ENCODE assay signal across 8 mouse cellular contexts in genomic region chr2:145957450-145957849, GRCm38 (mm10). TPM values are rescaled to one million over a fixed set of nuclear protein-coding genes. Genes with fewer than 3 reads are reported as not detected.
DNase-seq lines count a peak whose midpoint lies in the region; ATAC-seq and TF ChIP-seq lines count a peak whose summit lies in the region.
"Had no signal": no experiment of that assay in that cellular context is flagged by ENCODE, and none has a peak within 500 bp of the region (broad histone marks: within the 10 kb centered on the region; RNA-seq: fewer than 3 reads in every experiment).

No protein-coding gene starts in this region.

- no peak overlapping the region for H3K4me3 ChIP-seq in layer of hippocampus, adult 2 months
- no peak overlapping the region for H3K4me3 ChIP-seq in MEL (ENCODE audit: control insufficient read depth in 1 of 2, insufficient read depth in 1 of 2, low read depth in 2 of 2, low read length in 2 of 2)
- H3K4me3 ChIP-seq: midbrain, embryonic 12.5 days had no signal

- TF ChIP-seq POLR2A in MEL (IDR thresholded peaks at IDR 0.05; ENCODE audit: control insufficient read depth in 1 of 2, insufficient read depth in 1 of 2, low read depth in 1 of 2, low read length in 2 of 2, poor library complexity in 1 of 2), result no peak

- H3K27ac ChIP-seq in layer of hippocampus, adult 2 months, result no peak overlapping the region
- H3K27ac ChIP-seq in MEL (ENCODE audit: control insufficient read depth, low read depth, low read length), result no peak overlapping the region
- H3K27ac ChIP-seq: midbrain, embryonic 12.5 days had no signal

- H3K9ac ChIP-seq in MEL (ENCODE audit: control insufficient read depth, low read depth, low read length, poor library complexity, severe bottlenecking), result no peak overlapping the region
- H3K9ac ChIP-seq: midbrain, embryonic 12.5 days had no signal

- peaks cover 0 to 4% of the 10 kb centered on the region in 2 experiments; a peak in 1 of 4 replicates for H3K36me3 ChIP-seq in MEL (ENCODE audit: control insufficient read depth in 1 of 2, insufficient read depth in 2 of 2, low read length in 2 of 2)
- H3K36me3 ChIP-seq: midbrain, embryonic 12.5 days had no signal

- peak in 1 of 2 experiments; percentile 16 for DNase-seq in layer of hippocampus, adult 2 months (ENCODE audit: low spot score in 2 of 2)
- no peak for DNase-seq in layer of hippocampus, postnatal 36 days
- DNase-seq in MEL (ENCODE audit: low read depth, low spot score), result peak; percentile 59
- peak; percentile 1 for DNase-seq in c-Kit-positive CD71-positive TER-119-negative erythroid progenitor cells, embryonic 14.5 days (ENCODE audit: low read depth)
- DNase-seq in right cerebral cortex, postnatal 25 days, result no peak
- no peak for DNase-seq in right cerebral cortex, postnatal 4 days

- peaks cover 3 to 5% of the 10 kb centered on the region in 2 experiments; a peak in 3 of 4 replicates for H3K4me1 ChIP-seq in MEL (ENCODE audit: control insufficient read depth in 1 of 2, insufficient read depth in 2 of 2, low read length in 2 of 2)

- ATAC-seq in megakaryocyte, adult 5-6 weeks (ENCODE audit: poor library complexity, severe bottlenecking), result peak; percentile 53

- no peaks in the 10 kb centered on the region; a peak in 1 of 4 replicates for H3K27me3 ChIP-seq in MEL (ENCODE audit: control insufficient read depth in 1 of 2, insufficient read depth in 2 of 2, low read length in 2 of 2)

- TF ChIP-seq CTCF in layer of hippocampus, adult 2 months (conservative IDR thresholded peaks at IDR 0.05), result peak; percentile 91
- peak; percentile 49 to 89 (median 53) for TF ChIP-seq CTCF in MEL (IDR thresholded peaks at IDR 0.05 in 2 of 3, conservative IDR thresholded peaks at IDR 0.05 in 1 of 3; ENCODE audit: control insufficient read depth in 1 of 3, insufficient read depth in 1 of 3, low read depth in 2 of 3, low read length in 3 of 3, poor library complexity in 1 of 3, severe bottlenecking in 1 of 3)

- no peaks in the 10 kb centered on the region for H3K9me3 ChIP-seq in MEL (replicated peaks; ENCODE audit: insufficient read depth, low read length)
- H3K9me3 ChIP-seq: midbrain, embryonic 12.5 days had no signal

- no peak for TF ChIP-seq EP300 in MEL (IDR thresholded peaks at IDR 0.05; ENCODE audit: low read depth in 1 of 2, low read length in 2 of 2)

- H3K79me2 ChIP-seq in MEL (ENCODE audit: control insufficient read depth, insufficient read depth, low read length, poor library complexity), result no peaks in the 10 kb centered on the region

- peak; percentile 98 for TF ChIP-seq RAD21 in MEL (IDR thresholded peaks at IDR 0.05; ENCODE audit: low read depth, low read length)

TF ChIP-seq in MEL, 35 proteins besides CTCF, POLR2A, EP300 and RAD21:
- no peak for TF ChIP-seq POLR2AphosphoS2 (IDR thresholded peaks at IDR 0.05; ENCODE audit: low read length)
- TF ChIP-seq ZC3H11A (IDR thresholded peaks at IDR 0.05; ENCODE audit: low read depth, low read length), result peak; percentile 81
- TF ChIP-seq USF1 (IDR thresholded peaks at IDR 0.05; ENCODE audit: low read depth, low read length), result no peak
- TF ChIP-seq CHD1 (IDR thresholded peaks at IDR 0.05; ENCODE audit: low read depth, low read length), result no peak
- TF ChIP-seq BHLHE40 (IDR thresholded peaks at IDR 0.05; ENCODE audit: borderline replicate concordance, low read depth, low read length), result no peak
- peak; percentile 85 for TF ChIP-seq SMC3 (IDR thresholded peaks at IDR 0.05; ENCODE audit: low read depth, low read length)

RNA-seq across cellular contexts. Expression of gene Crnkl1, which starts 22.6 kb away (rescaled TPM):
- 10 to 100 TPM; 19.8 to 21.6 TPM for total RNA-seq in layer of hippocampus, adult 2 months (2021)
- 10 to 100 TPM; 19.2 to 21.5 TPM for total RNA-seq in layer of hippocampus, postnatal 36 days (2021)
- 26.9 and 30.3 TPM in 2 replicates for total RNA-seq in MEL (2012; rRNA removed)
- polyA plus RNA-seq in MEL (2012; ENCODE audit: insufficient read depth in 1 of 2, insufficient read length in 2 of 2, low read depth in 1 of 2, low replicate concordance in 2 of 2, missing spikeins in 1 of 2), result 100 to 1,000 TPM in 1 of 2 experiments, 10 to 100 TPM in 1; 23.8 to 297 TPM
- 29.9 and 34.4 TPM in 2 replicates for total RNA-seq in megakaryocyte, adult 5-6 weeks (2015)
- total RNA-seq in megakaryocyte, adult 5-6 weeks (2017), result 69.6 and 73.9 TPM in 2 replicates

RNA-seq across cellular contexts. Expression of gene Cfap61, which starts 22.9 kb away (rescaled TPM):
- total RNA-seq in layer of hippocampus, adult 2 months (2021), result 1 to 10 TPM; 2.0 to 2.2 TPM
- total RNA-seq in layer of hippocampus, postnatal 36 days (2021), result 1 to 10 TPM; 1.7 to 2.0 TPM
- not detected in 2 replicates for total RNA-seq in MEL (2012; rRNA removed)
- under 1 TPM in 1 of 2 experiments, not detected in 1; 0.13 TPM for polyA plus RNA-seq in MEL (2012; ENCODE audit: insufficient read depth in 1 of 2, insufficient read length in 2 of 2, low read depth in 1 of 2, low replicate concordance in 2 of 2, missing spikeins in 1 of 2)
- 0.07 TPM in 1 of 2 replicates, not detected in the other for total RNA-seq in megakaryocyte, adult 5-6 weeks (2015)
- 0.24 and 0.44 TPM in 2 replicates for total RNA-seq in megakaryocyte, adult 5-6 weeks (2017)

RNA-seq across cellular contexts. Expression of gene Naa20, which starts 55.6 kb away (rescaled TPM):
- total RNA-seq in layer of hippocampus, adult 2 months (2021), result 10 to 100 TPM; 64.5 to 66.8 TPM
- 10 to 100 TPM; 66.0 to 70.9 TPM for total RNA-seq in layer of hippocampus, postnatal 36 days (2021)
- 84.1 and 88.1 TPM in 2 replicates for total RNA-seq in MEL (2012; rRNA removed)
- polyA plus RNA-seq in MEL (2012; ENCODE audit: insufficient read depth in 1 of 2, insufficient read length in 2 of 2, low read depth in 1 of 2, low replicate concordance in 2 of 2, missing spikeins in 1 of 2), result 10 to 100 TPM in 1 of 2 experiments, not detected in 1; 86.3 TPM
- 63.9 and 90.0 TPM in 2 replicates for total RNA-seq in megakaryocyte, adult 5-6 weeks (2015)
- 57.8 and 62.5 TPM in 2 replicates for total RNA-seq in megakaryocyte, adult 5-6 weeks (2017)

Comparison
In these comparisons a context has a peak if more than half of its experiments do, and no peak if none do; other contexts are left out.
1. DNase-seq: peak in MEL (single experiment) and c-Kit-positive CD71-positive TER-119-negative erythroid progenitor cells, embryonic 14.5 days (single experiment); none in layer of hippocampus, postnatal 36 days (0 of 2), right cerebral cortex, postnatal 25 days (single experiment) and right cerebral cortex, postnatal 4 days (single experiment).